Mouse (Mus musculus): Measurements from ENCODE around the gene Gm10392. TPM values are rescaled to one million over a fixed set of nuclear protein-coding genes. Genes with fewer than 3 reads are reported as not detected.
"Not testable (repeated sequence)": the region's sequence is repeated elsewhere in the genome, so short reads cannot be mapped to it uniquely, and the experiment has no call there.

Gm10392 gene
- polyA plus RNA-seq (2015; fragmentation: Nextera tagmentation; extraction: Ambion mirVana): not detected in 2 replicates

GRCm38 (mm10) chr11:77519043-77519442, at the start of gene Gm10392:
TSS of gene Gm10392 (minus strand) at chr11:77519198.
- no peak within 1 kb of the TSS for H3K27ac ChIP-seq (ENCODE audit: low read length)
- H3K9me3 ChIP-seq (ENCODE audit: low read length): no peaks in the 10 kb centered on the region
- no peaks in the 10 kb centered on the region for H3K36me3 ChIP-seq (ENCODE audit: insufficient read depth, low read length)
- H3K27me3 ChIP-seq (ENCODE audit: insufficient read depth, low read length): peaks cover 19% of the 10 kb centered on the region
- H3K4me2 ChIP-seq (replicated peaks; ENCODE audit: low read depth, low read length): no peak within 1 kb of the TSS
- 64% methylated on average over 5 of the region's 5 CpGs for WGBS
- H3K4me3 ChIP-seq (ENCODE audit: low read length): no peak within 1 kb of the TSS
- ATAC-seq (ENCODE audit: low FRiP score, low TSS enrichment): no peak
- H3K4me1 ChIP-seq (ENCODE audit: insufficient read depth, low read length): peaks cover 21% of the 10 kb centered on the region
- H3K9ac ChIP-seq (replicated peaks; ENCODE audit: low read length): no peak within 1 kb of the TSS

- Histone ChIP-seq H3K27ac (ENCODE audit: low read length) (no peak overlapping the region), H3K9me3 (ENCODE audit: low read length) (no peaks in the 10 kb centered on the region), H3K27me3 (ENCODE audit: insufficient read depth, low read length) (no peaks in the 10 kb centered on the region), H3K36me3 (ENCODE audit: insufficient read depth, low read length) (peaks cover 47% of the 10 kb centered on the region), H3K4me1 (ENCODE audit: insufficient read depth, low read length) (no peaks in the 10 kb centered on the region), H3K9ac (replicated peaks; ENCODE audit: low read length) (no peak overlapping the region), H3K4me2 (replicated peaks; ENCODE audit: low read depth, low read length) (no peak overlapping the region), H3K4me3 (ENCODE audit: low read length) (no peak overlapping the region)
- no peak for ATAC-seq (ENCODE audit: low FRiP score, low TSS enrichment)
- 96% methylated on average over 7 of the region's 7 CpGs for WGBS
Observed at GRCm38 (mm10) chr11:77545261-77545660, 26.3 kb upstream of the Gm10392 start.

DNA sequence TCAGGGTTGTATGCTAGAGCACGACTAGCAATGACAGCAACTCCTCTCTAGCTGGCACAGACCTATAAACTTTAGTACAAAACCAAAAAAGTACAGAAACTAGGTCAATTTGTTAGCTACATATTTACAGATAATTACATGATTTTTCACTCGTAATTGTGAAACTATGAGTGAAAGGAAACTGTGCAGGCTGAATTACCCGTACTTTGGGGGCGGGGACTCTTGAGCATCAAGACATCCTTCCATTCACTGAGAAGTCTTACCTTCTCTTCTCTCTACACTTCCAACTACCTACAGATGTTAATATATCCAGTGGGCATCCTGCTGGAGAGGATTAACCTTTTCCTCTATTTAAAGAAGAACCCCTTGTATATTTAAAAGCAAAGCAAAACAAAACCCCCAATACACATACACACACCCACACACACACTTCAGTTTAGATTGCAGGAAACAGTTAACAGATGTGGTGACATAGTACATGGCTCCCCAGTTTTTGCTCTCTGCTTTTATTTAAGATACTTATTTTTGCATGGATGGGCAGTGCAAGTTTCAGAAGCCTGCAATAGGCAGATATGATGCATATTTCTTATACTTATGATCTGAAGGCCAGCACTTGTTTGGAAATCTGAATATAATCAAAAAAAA, 13.3 kb upstream of the Gm10392 start:
- 88% methylated on average over 4 of the region's 4 CpGs for WGBS
- no peak for ATAC-seq (ENCODE audit: low FRiP score, low TSS enrichment)
- Histone ChIP-seq H3K27me3 (ENCODE audit: insufficient read depth, low read length) (no peaks in the 10 kb centered on the region), H3K9ac (replicated peaks; ENCODE audit: low read length) (no peak overlapping the region), H3K4me3 (ENCODE audit: low read length) (no peak overlapping the region), H3K36me3 (ENCODE audit: insufficient read depth, low read length) (peaks cover 5% of the 10 kb centered on the region; the same call in 1 of the 2 replicates), H3K4me1 (ENCODE audit: insufficient read depth, low read length) (no peaks in the 10 kb centered on the region), H3K4me2 (replicated peaks; ENCODE audit: low read depth, low read length) (no peak overlapping the region), H3K27ac (ENCODE audit: low read length) (no peak overlapping the region), H3K9me3 (ENCODE audit: low read length) (no peaks in the 10 kb centered on the region)

DNA sequence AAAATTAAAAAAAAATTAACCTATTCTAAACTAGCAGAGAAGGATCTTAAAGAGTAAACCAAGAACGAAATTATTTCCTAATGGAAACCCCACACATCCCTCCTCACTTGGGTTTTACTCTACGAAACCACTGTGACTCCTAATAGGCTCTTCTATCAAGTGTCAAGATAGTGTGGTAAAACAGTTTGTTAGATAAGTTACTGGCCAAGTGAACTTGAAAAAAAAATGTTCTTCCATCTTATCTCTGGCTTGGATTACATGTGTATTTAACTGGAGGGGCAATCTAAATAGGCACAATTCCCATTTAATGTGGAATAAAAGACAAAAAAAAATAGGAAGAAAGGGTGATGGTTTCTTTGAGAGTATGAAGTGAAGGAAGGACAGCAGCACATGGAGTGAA, 11.9 kb upstream of the Gm10392 start:
- H3K27ac ChIP-seq (ENCODE audit: low read length): no peak overlapping the region
- 92% methylated on average over 2 of the region's 2 CpGs for WGBS
- no peaks in the 10 kb centered on the region for H3K27me3 ChIP-seq (ENCODE audit: insufficient read depth, low read length)
- H3K4me3 ChIP-seq (ENCODE audit: low read length): no peak overlapping the region
- no peak overlapping the region for H3K4me2 ChIP-seq (replicated peaks; ENCODE audit: low read depth, low read length)
- no peak overlapping the region for H3K9ac ChIP-seq (replicated peaks; ENCODE audit: low read length)
- H3K9me3 ChIP-seq (ENCODE audit: low read length): no peaks in the 10 kb centered on the region
- no peaks in the 10 kb centered on the region for H3K36me3 ChIP-seq (ENCODE audit: insufficient read depth, low read length)
- ATAC-seq (ENCODE audit: low FRiP score, low TSS enrichment): no peak
- H3K4me1 ChIP-seq (ENCODE audit: insufficient read depth, low read length): no peaks in the 10 kb centered on the region

DNA sequence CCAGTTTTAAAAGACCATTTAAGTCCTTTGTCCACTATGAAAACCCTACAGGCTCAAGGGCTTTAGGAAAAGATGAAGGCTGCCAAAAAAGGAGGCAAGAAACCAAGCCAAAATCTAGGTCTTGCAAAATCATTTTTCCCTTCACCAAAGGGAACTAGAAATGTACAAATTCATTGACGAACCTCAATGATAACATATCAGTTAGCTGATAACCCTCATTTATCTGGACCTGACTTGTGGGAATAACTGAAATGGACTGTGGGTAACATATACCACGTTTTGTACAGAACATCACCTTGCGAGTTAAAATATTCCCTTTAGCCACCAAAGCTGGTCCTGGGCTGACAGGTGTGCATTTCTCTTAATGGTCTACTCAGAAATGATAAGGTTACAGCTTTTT, 10.6 kb upstream of the Gm10392 start:
- Histone ChIP-seq H3K36me3 (ENCODE audit: insufficient read depth, low read length) (no peaks in the 10 kb centered on the region), H3K9ac (replicated peaks; ENCODE audit: low read length) (no peak overlapping the region), H3K4me1 (ENCODE audit: insufficient read depth, low read length) (no peaks in the 10 kb centered on the region), H3K27ac (ENCODE audit: low read length) (no peak overlapping the region), H3K27me3 (ENCODE audit: insufficient read depth, low read length) (no peaks in the 10 kb centered on the region), H3K4me3 (ENCODE audit: low read length) (no peak overlapping the region), H3K4me2 (replicated peaks; ENCODE audit: low read depth, low read length) (no peak overlapping the region), H3K9me3 (ENCODE audit: low read length) (no peaks in the 10 kb centered on the region)
- 91% methylated on average over 3 of the region's 3 CpGs for WGBS
- ATAC-seq (ENCODE audit: low FRiP score, low TSS enrichment): no peak

DNA sequence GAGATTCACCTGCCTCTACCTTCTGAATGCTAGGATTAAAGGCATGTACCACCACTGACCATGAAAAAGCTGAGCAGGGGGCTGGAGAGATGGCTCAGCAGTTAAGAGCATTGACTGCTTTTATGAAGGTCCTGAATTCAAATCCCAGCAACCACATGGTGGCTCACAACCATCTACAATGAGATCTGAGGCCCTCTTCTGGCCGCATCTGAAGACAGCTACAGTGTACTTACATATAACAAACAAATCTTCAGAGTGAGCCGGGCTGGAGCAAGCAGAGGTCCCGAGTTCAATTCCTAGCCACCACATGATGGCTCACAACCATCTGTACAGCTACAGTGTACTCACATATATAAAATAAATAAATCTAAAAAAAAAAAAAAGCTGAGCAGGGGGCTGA, 9.4 kb upstream of the Gm10392 start:
- H3K4me1 ChIP-seq (ENCODE audit: insufficient read depth, low read length); H3K9me3 ChIP-seq (ENCODE audit: low read length); H3K27me3 ChIP-seq (ENCODE audit: insufficient read depth, low read length); H3K4me2 ChIP-seq (replicated peaks; ENCODE audit: low read depth, low read length); H3K4me3 ChIP-seq (ENCODE audit: low read length); H3K9ac ChIP-seq (replicated peaks; ENCODE audit: low read length); ATAC-seq (ENCODE audit: low FRiP score, low TSS enrichment); H3K27ac ChIP-seq (ENCODE audit: low read length); H3K36me3 ChIP-seq (ENCODE audit: insufficient read depth, low read length): not testable (repeated sequence)
- 87% methylated on average over 3 of the region's 3 CpGs for WGBS

- WGBS: 75% methylated on average over 3 of the region's 3 CpGs
- ATAC-seq (ENCODE audit: low FRiP score, low TSS enrichment): no peak
- Histone ChIP-seq H3K27me3 (ENCODE audit: insufficient read depth, low read length) (no peaks in the 10 kb centered on the region), H3K9ac (replicated peaks; ENCODE audit: low read length) (no peak overlapping the region), H3K36me3 (ENCODE audit: insufficient read depth, low read length) (no peaks in the 10 kb centered on the region), H3K4me1 (ENCODE audit: insufficient read depth, low read length) (no peaks in the 10 kb centered on the region), H3K9me3 (ENCODE audit: low read length) (no peaks in the 10 kb centered on the region), H3K27ac (ENCODE audit: low read length) (no peak overlapping the region), H3K4me3 (ENCODE audit: low read length) (no peak overlapping the region), H3K4me2 (replicated peaks; ENCODE audit: low read depth, low read length) (no peak overlapping the region)
Observed at GRCm38 (mm10) chr11:77525804-77526486, 6.9 kb upstream of the Gm10392 start.

- peaks cover 3% of the 10 kb centered on the region for H3K4me1 ChIP-seq (ENCODE audit: insufficient read depth, low read length)
- H3K4me3 ChIP-seq (ENCODE audit: low read length): no peak overlapping the region
- no peak overlapping the region for H3K4me2 ChIP-seq (replicated peaks; ENCODE audit: low read depth, low read length)
- no peak overlapping the region for H3K9ac ChIP-seq (replicated peaks; ENCODE audit: low read length)
- no peak overlapping the region for H3K27ac ChIP-seq (ENCODE audit: low read length)
- peaks cover 9% of the 10 kb centered on the region for H3K27me3 ChIP-seq (ENCODE audit: insufficient read depth, low read length)
- no peaks in the 10 kb centered on the region for H3K36me3 ChIP-seq (ENCODE audit: insufficient read depth, low read length)
- no peak for ATAC-seq (ENCODE audit: low FRiP score, low TSS enrichment)
- H3K9me3 ChIP-seq (ENCODE audit: low read length): no peaks in the 10 kb centered on the region
- 53% methylated on average over 5 of the region's 5 CpGs for WGBS
Observed at GRCm38 (mm10) chr11:77520601-77521529, 1.9 kb upstream of the Gm10392 start.

DNA sequence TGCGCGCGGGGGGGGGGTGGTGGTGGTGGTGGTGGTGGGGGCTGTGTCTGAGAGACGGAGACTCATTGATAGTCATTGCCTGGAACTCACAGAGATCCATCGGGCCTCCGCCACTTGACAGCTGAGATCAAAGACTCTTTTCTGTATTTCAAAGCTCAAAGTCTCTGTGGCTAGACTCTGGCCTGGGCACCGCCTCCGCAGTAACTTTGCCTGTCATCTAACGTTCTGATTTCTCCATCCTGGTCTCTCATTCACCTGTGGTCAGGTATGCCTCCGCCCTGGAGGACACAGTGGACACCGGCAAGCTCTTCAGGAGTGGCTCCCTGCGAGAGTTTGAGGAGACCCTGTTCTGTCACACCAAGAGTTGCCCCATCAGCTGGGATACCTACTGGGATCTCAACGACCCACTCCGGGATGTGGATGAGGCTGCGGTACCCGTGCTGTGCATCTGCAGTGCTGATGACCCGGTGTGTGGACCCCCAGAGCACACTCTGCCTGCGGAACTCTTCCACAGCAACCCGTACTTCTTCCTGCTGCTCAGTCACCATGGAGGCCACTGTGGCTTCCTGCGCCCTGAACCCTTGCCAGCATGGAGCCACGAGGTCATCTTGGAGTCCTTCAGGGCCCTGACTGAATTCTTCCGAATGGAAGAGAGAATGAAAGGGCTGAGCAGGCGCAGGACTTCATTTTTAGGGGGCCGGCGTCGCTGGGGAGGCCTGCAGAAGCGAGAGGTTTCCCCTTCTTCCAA, 773 bp downstream of the Gm10392 start:
- peaks cover 27% of the 10 kb centered on the region for H3K4me1 ChIP-seq (ENCODE audit: insufficient read depth, low read length)
- no peak overlapping the region for H3K4me2 ChIP-seq (replicated peaks; ENCODE audit: low read depth, low read length)
- no peaks in the 10 kb centered on the region for H3K36me3 ChIP-seq (ENCODE audit: insufficient read depth, low read length)
- H3K9me3 ChIP-seq (ENCODE audit: low read length): no peaks in the 10 kb centered on the region
- H3K27ac ChIP-seq (ENCODE audit: low read length): no peak overlapping the region
- H3K9ac ChIP-seq (replicated peaks; ENCODE audit: low read length): no peak overlapping the region
- H3K27me3 ChIP-seq (ENCODE audit: insufficient read depth, low read length): peaks cover 19% of the 10 kb centered on the region
- 83% methylated on average over 27 of the region's 27 CpGs for WGBS
- ATAC-seq (ENCODE audit: low FRiP score, low TSS enrichment): no peak
- no peak overlapping the region for H3K4me3 ChIP-seq (ENCODE audit: low read length)

Data from kidney, embryonic 16.5 days (tissue).